Mouse (Mus musculus): ENCODE results near the gene Zdhhc7.

- TF ChIP-seq CTCF (IDR thresholded peaks at IDR 0.05; ENCODE audit: low read depth), result no peak
- no peak for TF ChIP-seq EP300 (IDR thresholded peaks at IDR 0.05; ENCODE audit: low read depth)
Observed at GRCm38 (mm10) chr8:120051006-120051405, 50.3 kb downstream of the Zdhhc7 start.

Measured in liver, postnatal 0 days (tissue).